Mouse (Mus musculus): Measurements from ENCODE around the gene Aldh1a2.

DNA sequence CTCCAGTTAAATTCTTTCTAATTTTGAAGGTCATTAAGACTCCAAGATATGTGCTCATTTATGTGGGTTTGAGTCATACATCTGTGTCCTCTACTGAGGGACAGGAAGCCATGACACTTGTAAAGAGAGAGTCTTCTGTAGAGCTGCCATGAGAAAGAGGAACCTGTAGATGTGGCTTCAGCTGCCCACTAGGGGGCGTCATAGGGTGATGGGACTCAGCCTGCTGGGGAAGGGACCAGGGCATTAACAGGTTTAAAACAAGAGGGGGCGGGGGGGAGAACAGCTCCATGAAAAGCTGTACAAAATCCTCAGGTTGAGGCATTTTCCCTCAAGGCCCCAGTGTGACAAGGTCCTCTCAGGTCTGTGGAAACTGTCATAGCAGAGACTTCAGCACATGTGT is 88.0 kb downstream of the Aldh1a2 start:
- no peak for TF ChIP-seq CHD2 (IDR thresholded peaks at IDR 0.05; ENCODE audit: low read depth, low read length)
- no peak for TF ChIP-seq HCFC1 (IDR thresholded peaks at IDR 0.05; ENCODE audit: borderline replicate concordance, insufficient read depth, low read length)
- no peak for TF ChIP-seq MAFK (IDR thresholded peaks at IDR 0.05; ENCODE audit: insufficient read depth, low read depth, low read length)
- TF ChIP-seq ZNF384 (IDR thresholded peaks at IDR 0.05; ENCODE audit: low read depth, low read length), result no peak
